Mouse (Mus musculus) MEL (cell line): ENCODE data around the gene Cers6.

Experiments
- CTCF ChIP-seq, 3 experiments: IDR thresholded peaks in 2 of 3; conservative IDR thresholded peaks in 1 of 3; 2 replicates each; pipeline ENCODE4 v1.5.1; 2011 to 2012; ENCODE audit warnings: low read length in 3 of 3, low read depth in 2 of 3, mild to moderate bottlenecking in 2 of 3, improper control_type of control experiment in 1 of 3, inconsistent platforms in 1 of 3, mixed read lengths in 1 of 3, moderate library complexity in 1 of 3; ENCODE audit not compliant: control insufficient read depth in 1 of 3, insufficient read depth in 1 of 3, poor library complexity in 1 of 3, severe bottlenecking in 1 of 3
- E2F4 ChIP-seq: IDR thresholded peaks from 2 replicates; pipeline ENCODE4 v1.6.1; 2011; ENCODE audit warnings: low read depth, low read length, improper control_type of control experiment, borderline replicate concordance
- EP300 ChIP-seq, 2 experiments: IDR thresholded peaks; 2 replicates each; pipeline ENCODE4 v1.6.1; 2011; ENCODE audit warnings: improper control_type of control experiment in 2 of 2, low read length in 2 of 2, low read depth in 1 of 2, mild to moderate bottlenecking in 1 of 2
- GATA1 ChIP-seq: IDR thresholded peaks from 2 replicates; pipeline ENCODE4 v1.6.1; 2011; ENCODE audit warnings: low read depth, low read length, improper control_type of control experiment
- MXI1 ChIP-seq: IDR thresholded peaks from 2 replicates; pipeline ENCODE4 v1.6.1; 2011; ENCODE audit warnings: mild to moderate bottlenecking, low read depth, low read length, improper control_type of control experiment
- POLR2A ChIP-seq, 2 experiments: IDR thresholded peaks; 2 replicates each; pipeline ENCODE4 v1.6.1; 2011 to 2012; ENCODE audit warnings: low read length in 2 of 2, mild to moderate bottlenecking in 2 of 2, control low read depth in 1 of 2, improper control_type of control experiment in 1 of 2, low read depth in 1 of 2, moderate library complexity in 1 of 2; ENCODE audit not compliant: control insufficient read depth in 1 of 2, insufficient read depth in 1 of 2, poor library complexity in 1 of 2
- POLR2AphosphoS2 ChIP-seq: IDR thresholded peaks from 2 replicates; pipeline ENCODE4 v1.6.1; 2011; ENCODE audit warnings: low read length, improper control_type of control experiment
- POLR2AphosphoS5 ChIP-seq: IDR thresholded peaks from 2 replicates; pipeline ENCODE4 v1.6.1; 2012; ENCODE audit warnings: low read depth, borderline replicate concordance, mild to moderate bottlenecking, inconsistent platforms, low read length, moderate library complexity, mixed read lengths
- TCF12 ChIP-seq: IDR thresholded peaks from 2 replicates; pipeline ENCODE4 v1.6.1; 2014; ENCODE audit warnings: low read depth, mild to moderate bottlenecking, inconsistent platforms, low read length, improper control_type of control experiment, moderate library complexity
- USF1 ChIP-seq: IDR thresholded peaks from 2 replicates; pipeline ENCODE4 v1.6.1; 2014; ENCODE audit warnings: low read depth, mild to moderate bottlenecking, inconsistent platforms, low read length, improper control_type of control experiment, moderate library complexity
- ZMIZ1 ChIP-seq: IDR thresholded peaks from 2 replicates; pipeline ENCODE4 v1.6.1; 2012; ENCODE audit warnings: low read depth, mild to moderate bottlenecking, inconsistent platforms, low read length, improper control_type of control experiment, moderate library complexity

GRCm38 (mm10) chr2:68896196-68896595 is 35.0 kb downstream of the Cers6 start:
- TF ChIP-seq USF1 (no peak), CTCF (IDR thresholded peaks at IDR 0.05 in 2 of 3, conservative IDR thresholded peaks at IDR 0.05 in 1 of 3; ENCODE audit: control insufficient read depth in 1 of 3, insufficient read depth in 1 of 3, low read depth in 2 of 3, low read length in 3 of 3, poor library complexity in 1 of 3, severe bottlenecking in 1 of 3) (no peak), EP300 (IDR thresholded peaks at IDR 0.05; ENCODE audit: low read depth in 1 of 2, low read length in 2 of 2) (no peak), E2F4 (no peak), GATA1 (no peak), TCF12 (no peak), MXI1 (no peak), POLR2AphosphoS2 (no peak), POLR2AphosphoS5 (no peak), POLR2A (IDR thresholded peaks at IDR 0.05; ENCODE audit: control insufficient read depth in 1 of 2, insufficient read depth in 1 of 2, low read depth in 1 of 2, low read length in 2 of 2, poor library complexity in 1 of 2) (no peak), ZMIZ1 (no peak)
